Mouse (Mus musculus) CH12.LX (cell line): ENCODE measurements around the gene Gpx4. TPM values are rescaled to one million over a fixed set of nuclear protein-coding genes. Genes with fewer than 3 reads are reported as not detected.

Experiments
- DNase-seq: peaks from one replicate; pipeline ENCODE4 v3.0.0-alpha.2; 2013; ENCODE audit errors: extremely low read depth
- H3K27ac ChIP-seq: 2 replicates; pipeline ENCODE4 v1.5.1; 2012; ENCODE audit warnings: low read depth, mild to moderate bottlenecking, control low read depth, moderate library complexity; ENCODE audit not compliant: insufficient read depth
- H3K27me3 ChIP-seq: replicated peaks from 2 replicates; pipeline ENCODE3; 2012; ENCODE audit warnings: inconsistent platforms
- H3K36me3 ChIP-seq, 2 experiments: replicated peaks in 1 of 2; 2 replicates each; pipeline versions ENCODE3 to v1.6.1; 2012; ENCODE audit warnings: inconsistent platforms in 1 of 2, low read length in 1 of 2, mild to moderate bottlenecking in 1 of 2, mixed read lengths in 1 of 2, moderate library complexity in 1 of 2; ENCODE audit not compliant: control insufficient read depth in 1 of 2, insufficient read depth in 1 of 2
- H3K4me1 ChIP-seq, 2 experiments: 2 replicates each; pipeline ENCODE4 v1.6.1; 2012; ENCODE audit warnings: inconsistent platforms in 1 of 2, moderate library complexity in 1 of 2; ENCODE audit not compliant: insufficient read depth in 2 of 2, control insufficient read depth in 1 of 2
- H3K4me2 ChIP-seq: 2 replicates; pipeline ENCODE4 v1.6.1; 2012; ENCODE audit warnings: low read depth, mild to moderate bottlenecking, control low read depth; ENCODE audit not compliant: poor library complexity, insufficient read depth, severe bottlenecking
- H3K4me3 ChIP-seq, 3 experiments: fragments of 150-350 bp in 1 of 3; sonication (generic) in 1 of 3; replicated peaks in 1 of 3; 2 replicates each; pipeline versions ENCODE3 to v1.5.1; 2011 to 2012; ENCODE audit warnings: low read depth in 2 of 3, low read length in 2 of 3, mild to moderate bottlenecking in 2 of 3, moderate library complexity in 2 of 3, control low read depth in 1 of 3, improper control_type of control experiment in 1 of 3, inconsistent platforms in 1 of 3, mixed read lengths in 1 of 3; ENCODE audit not compliant: poor library complexity in 1 of 3
- H3K79me2 ChIP-seq: replicated peaks from 2 replicates; pipeline ENCODE4 v1.6.1; 2012; ENCODE audit warnings: mild to moderate bottlenecking, moderate library complexity; ENCODE audit not compliant: control insufficient read depth, poor library complexity, insufficient read depth, severe bottlenecking; ENCODE audit errors: extremely low read depth
- H3K9ac ChIP-seq: 2 replicates; pipeline ENCODE4 v1.6.1; 2012; ENCODE audit warnings: low read depth, mild to moderate bottlenecking, control low read depth, moderate library complexity; ENCODE audit not compliant: insufficient read depth
- H3K9me3 ChIP-seq: replicated peaks from 2 replicates; pipeline ENCODE3; 2012; ENCODE audit warnings: low read length, inconsistent platforms, mixed read lengths
- BHLHE40 ChIP-seq: IDR thresholded peaks from 2 replicates; pipeline ENCODE4 v1.6.1; 2011; ENCODE audit warnings: mild to moderate bottlenecking, low read depth, low read length, improper control_type of control experiment
- CTCF ChIP-seq, 2 experiments: IDR thresholded peaks in 1 of 2; conservative IDR thresholded peaks in 1 of 2; 2 replicates each; pipeline ENCODE4 v1.5.1; 2011 to 2012; ENCODE audit warnings: low read depth in 2 of 2, low read length in 2 of 2, improper control_type of control experiment in 1 of 2, inconsistent platforms in 1 of 2, mild to moderate bottlenecking in 1 of 2, moderate library complexity in 1 of 2
- EP300 ChIP-seq: IDR thresholded peaks from 2 replicates; pipeline ENCODE4 v1.6.1; 2011; ENCODE audit warnings: low read length, improper control_type of control experiment
- ETS1 ChIP-seq: conservative IDR thresholded peaks from 2 replicates; pipeline ENCODE4 v1.6.1; 2012; ENCODE audit warnings: low read depth, mild to moderate bottlenecking, inconsistent platforms, low read length, improper control_type of control experiment, moderate library complexity
- GABPA ChIP-seq: IDR thresholded peaks from 2 replicates; pipeline ENCODE4 v1.6.1; 2012; ENCODE audit warnings: low read depth, low read length, improper control_type of control experiment, inconsistent platforms; ENCODE audit not compliant: insufficient replicate concordance
- HCFC1 ChIP-seq: IDR thresholded peaks from 2 replicates; pipeline ENCODE4 v1.6.1; 2012; ENCODE audit warnings: low read depth, mild to moderate bottlenecking, inconsistent platforms, low read length, improper control_type of control experiment
- JUN ChIP-seq: IDR thresholded peaks from 2 replicates; pipeline ENCODE4 v1.6.1; 2011; ENCODE audit warnings: low read depth, mild to moderate bottlenecking, low read length, improper control_type of control experiment, moderate library complexity; ENCODE audit not compliant: insufficient read depth
- JUND ChIP-seq: conservative IDR thresholded peaks from 2 replicates; pipeline ENCODE4 v1.6.1; 2011; ENCODE audit warnings: low read depth, low read length, improper control_type of control experiment
- KAT2A ChIP-seq: IDR thresholded peaks from 2 replicates; pipeline ENCODE4 v1.6.1; 2012; ENCODE audit warnings: low read length, improper control_type of control experiment, inconsistent platforms; ENCODE audit not compliant: insufficient replicate concordance
- MAZ ChIP-seq: IDR thresholded peaks from 2 replicates; pipeline ENCODE4 v1.6.1; 2012; ENCODE audit warnings: low read depth, mild to moderate bottlenecking, inconsistent platforms, low read length, improper control_type of control experiment, moderate library complexity
- MXI1 ChIP-seq: IDR thresholded peaks from 2 replicates; pipeline ENCODE4 v1.6.1; 2011; ENCODE audit warnings: mild to moderate bottlenecking, low read depth, low read length, improper control_type of control experiment
- MYC ChIP-seq: IDR thresholded peaks from 2 replicates; pipeline ENCODE4 v1.6.1; 2011; ENCODE audit warnings: low read depth, mild to moderate bottlenecking, improper control_type of control experiment, low read length
- NELFE ChIP-seq: IDR thresholded peaks from 2 replicates; pipeline ENCODE4 v1.6.1; 2011; ENCODE audit warnings: low read depth, low read length, improper control_type of control experiment
- RAD21 ChIP-seq: IDR thresholded peaks from 2 replicates; pipeline ENCODE4 v1.6.1; 2011; ENCODE audit warnings: low read depth, mild to moderate bottlenecking, low read length, improper control_type of control experiment, moderate library complexity
- SIN3A ChIP-seq: IDR thresholded peaks from 2 replicates; pipeline ENCODE4 v1.6.1; 2012; ENCODE audit warnings: low read length, improper control_type of control experiment, inconsistent platforms
- SMC3 ChIP-seq: IDR thresholded peaks from 2 replicates; pipeline ENCODE4 v1.6.1; 2011; ENCODE audit warnings: low read depth, low read length, improper control_type of control experiment
- UBTF ChIP-seq: IDR thresholded peaks from 2 replicates; pipeline ENCODE4 v1.6.1; 2012; ENCODE audit warnings: low read depth, mild to moderate bottlenecking, inconsistent platforms, low read length, improper control_type of control experiment, moderate library complexity
- USF2 ChIP-seq: conservative IDR thresholded peaks from 2 replicates; pipeline ENCODE4 v1.6.1; 2011; ENCODE audit warnings: low read depth, low read length, improper control_type of control experiment
- ZMIZ1 ChIP-seq: IDR thresholded peaks from 2 replicates; pipeline ENCODE4 v1.6.1; 2012; ENCODE audit warnings: low read depth, mild to moderate bottlenecking, inconsistent platforms, low read length, improper control_type of control experiment
- dilution Hi-C: fragments of 300-500 bp; cut with MboI; formaldehyde crosslinking; loops from 2 replicates; pipeline ENCODE4 v1.14.3; 2020; ENCODE audit warnings: low sequenced_read_pairs; ENCODE audit not compliant: extremely low pct_unique_long_range_greater_than_20kb, extremely low pct_ligation_motif_present
- in situ Hi-C: fragments of 300-500 bp; cut with MboI; formaldehyde crosslinking; loops from 3 replicates; pipeline ENCODE4 v1.14.3; 2019; ENCODE audit warnings: low sequenced_read_pairs, low pct_ligation_motif_present, low pct_unique_long_range_greater_than_20kb, mixed read lengths
- polyA plus RNA-seq: library from polyadenylated mRNA; unstranded; fragments of >175 nt; gene quantifications from 2 replicates; pipeline ENCODE4 v1.2.1, GENCODE M21; 2012; ENCODE audit warnings: low read depth; ENCODE audit not compliant: insufficient read length
- total RNA-seq, 2 experiments: library from RNA; depleted of rRNA; stranded (reverse); fragments of 300-350 nt in 1 of 2; fragments of >200 nt in 1 of 2; gene quantifications; 2 replicates each; pipeline ENCODE4 v1.2.3; 2012 to 2014

Gpx4 gene
- total and polyA plus RNA-seq, 3 experiments, result 332 to 459 (median 386) TPM

- dilution Hi-C loops, result no loop called here
- no peak for DNase-seq
- Histone ChIP-seq H3K9me3 (no peaks in the 10 kb centered on the region), H3K27ac (no peak overlapping the region), H3K4me2 (no peak overlapping the region), H3K36me3 (peaks cover 85 to 98% of the 10 kb centered on the region in 2 experiments), H3K27me3 (no peaks in the 10 kb centered on the region), H3K4me1 (no peaks in the 10 kb centered on the region; a peak in 1 of 4 replicates), H3K9ac (no peak overlapping the region), H3K79me2 (no peaks in the 10 kb centered on the region), H3K4me3 (no peak overlapping the region)
- in situ Hi-C loops, result no loop called here
- TF ChIP-seq HCFC1 (no peak), MXI1 (no peak), MYC (no peak), GABPA (no peak), MAZ (no peak)
These were observed 16.1 kb downstream of the Gpx4 start for GRCm38 (mm10) chr10:80063104-80063503.

- Histone ChIP-seq H3K36me3 (peaks cover 83 to 95% of the 10 kb centered on the region in 2 experiments), H3K4me3 (no peak overlapping the region), H3K9ac (no peak overlapping the region), H3K79me2 (no peaks in the 10 kb centered on the region), H3K4me1 (no peaks in the 10 kb centered on the region; a peak in 1 of 4 replicates), H3K9me3 (no peaks in the 10 kb centered on the region), H3K4me2 (no peak overlapping the region), H3K27ac (no peak overlapping the region), H3K27me3 (no peaks in the 10 kb centered on the region)
- TF ChIP-seq CTCF (conservative IDR thresholded peaks at IDR 0.05 in 1 of 2, IDR thresholded peaks at IDR 0.05 in 1 of 2; ENCODE audit: low read depth in 2 of 2, low read length in 2 of 2) (peak in 1 of 2 experiments; percentile 53; a peak in 2 of 4 replicates), USF2 (no peak), JUN (no peak), ZMIZ1 (no peak), RAD21 (peak; percentile 33), KAT2A (no peak), SMC3 (peak; percentile 54), ETS1 (no peak), JUND (no peak), EP300 (no peak), BHLHE40 (no peak), NELFE (no peak), UBTF (no peak), GABPA (no peak), SIN3A (no peak)
- in situ Hi-C loops, result no loop called here
- dilution Hi-C loops, result no loop called here
- no peak for DNase-seq
These were observed 17.1 kb downstream of the Gpx4 start for GRCm38 (mm10) chr10:80063877-80064650.
